Mouse (Mus musculus) myocyte (in vitro differentiated cells): Measurements from ENCODE around the gene Cerk. TPM values are rescaled to one million over a fixed set of nuclear protein-coding genes. Genes with fewer than 3 reads are reported as not detected.

Experiments used
- H3K27me3 ChIP-seq: one replicate; pipeline ENCODE4 v1.6.1; 2011; ENCODE audit not compliant: control insufficient read depth, insufficient read depth, insufficient read length
- H3K36me3 ChIP-seq: one replicate; pipeline ENCODE4 v1.6.1; 2011; ENCODE audit not compliant: control insufficient read depth, insufficient read depth
- H3K4me2 ChIP-seq: one replicate; pipeline ENCODE4 v1.6.1; 2011; ENCODE audit warnings: low read depth, control low read depth
- H3K4me3 ChIP-seq: one replicate; pipeline ENCODE4 v1.5.1; 2011; ENCODE audit warnings: mild to moderate bottlenecking, control low read depth, moderate library complexity
- H3K79me2 ChIP-seq: one replicate; pipeline ENCODE4 v1.6.1; 2011; ENCODE audit not compliant: control insufficient read depth, insufficient read depth
- H3ac ChIP-seq: one replicate; pipeline ENCODE4 v1.6.1; 2011; ENCODE audit not compliant: control insufficient read depth, insufficient read length
- CEBPB ChIP-seq: IDR thresholded peaks from 2 replicates; pipeline ENCODE4 v1.6.1; 2011; ENCODE audit warnings: mild to moderate bottlenecking, moderate library complexity; ENCODE audit not compliant: poor library complexity, insufficient read depth, severe bottlenecking
- E2F4 ChIP-seq: IDR thresholded peaks from one replicate; pipeline ENCODE4 v1.6.1; 2011; ENCODE audit warnings: mild to moderate bottlenecking, control low read depth, moderate library complexity; ENCODE audit not compliant: insufficient read depth
- MAX ChIP-seq: IDR thresholded peaks from one replicate; pipeline ENCODE4 v1.6.1; 2011; ENCODE audit warnings: low read depth, mild to moderate bottlenecking, control low read depth
- MYOD1 ChIP-seq, 3 experiments: IDR thresholded peaks; one replicate each; pipeline ENCODE4 v1.6.1; 2011; ENCODE audit warnings: control low read depth in 2 of 3, low read depth in 2 of 3, mild to moderate bottlenecking in 2 of 3, moderate library complexity in 1 of 3; ENCODE audit not compliant: insufficient read length in 2 of 3, control insufficient read depth in 1 of 3
- MYOG ChIP-seq, 3 experiments: IDR thresholded peaks; one replicate each; pipeline ENCODE4 v1.6.1; 2011; ENCODE audit warnings: control low read depth in 2 of 3, low read depth in 2 of 3, mild to moderate bottlenecking in 2 of 3; ENCODE audit not compliant: insufficient read length in 2 of 3, control insufficient read depth in 1 of 3, insufficient read depth in 1 of 3
- POLR2A ChIP-seq: IDR thresholded peaks from one replicate; pipeline ENCODE4 v1.6.1; 2011; ENCODE audit warnings: low read depth, mild to moderate bottlenecking, control low read depth, moderate library complexity; ENCODE audit not compliant: insufficient read length
- POLR2AphosphoS2 ChIP-seq: IDR thresholded peaks from one replicate; pipeline ENCODE4 v1.6.1; 2011; ENCODE audit warnings: low read depth, control low read depth; ENCODE audit not compliant: insufficient read length
- REST ChIP-seq: IDR thresholded peaks from one replicate; pipeline ENCODE4 v1.6.1; 2011; ENCODE audit warnings: mild to moderate bottlenecking, control low read depth, moderate library complexity; ENCODE audit not compliant: insufficient read depth, insufficient read length
- SRF ChIP-seq: IDR thresholded peaks from one replicate; pipeline ENCODE4 v1.6.1; 2011; ENCODE audit warnings: low read depth; ENCODE audit not compliant: control insufficient read depth, insufficient read length
- TCF12 ChIP-seq: IDR thresholded peaks from one replicate; pipeline ENCODE4 v1.6.1; 2011; ENCODE audit warnings: mild to moderate bottlenecking, control low read depth; ENCODE audit not compliant: poor library complexity, insufficient read depth, severe bottlenecking
- TCF3 ChIP-seq: IDR thresholded peaks from one replicate; pipeline ENCODE4 v1.6.1; 2011; ENCODE audit warnings: low read depth, control low read depth; ENCODE audit not compliant: insufficient read length
- USF1 ChIP-seq: IDR thresholded peaks from one replicate; pipeline ENCODE4 v1.6.1; 2011; ENCODE audit warnings: low read depth, mild to moderate bottlenecking, control low read depth, moderate library complexity
- polyA plus RNA-seq: library from polyadenylated mRNA; unstranded; fragments of >200 nt; fragmentation: generic; extraction: Trizol; gene quantifications from one replicate; pipeline ENCODE4 v1.2.1, GENCODE M21; 2012; ENCODE audit warnings: missing spikeins

The Cerk gene
- polyA plus RNA-seq, 1 experiment, result 13.8 TPM

GRCm38 (mm10) chr15:86203292-86203793, 17.4 kb upstream of the Cerk start:
- Histone ChIP-seq H3K79me2 (no peaks in the 10 kb centered on the region), H3ac (no peak overlapping the region), H3K27me3 (no peaks in the 10 kb centered on the region), H3K4me3 (no peak overlapping the region), H3K4me2 (peak overlapping the region; percentile 60), H3K36me3 (no peaks in the 10 kb centered on the region)
- TF ChIP-seq POLR2AphosphoS2 (no peak), REST (no peak), MYOD1 (IDR thresholded peaks at IDR 0.05; ENCODE audit: control insufficient read depth in 1 of 3, insufficient read length in 2 of 3, low read depth in 2 of 3) (no peak), TCF3 (no peak), MYOG (IDR thresholded peaks at IDR 0.05; ENCODE audit: control insufficient read depth in 1 of 3, insufficient read depth in 1 of 3, insufficient read length in 2 of 3, low read depth in 2 of 3) (no peak), POLR2A (no peak), CEBPB (no peak), USF1 (no peak), TCF12 (no peak), E2F4 (no peak)

GRCm38 (mm10) chr15:86202640-86203039, 16.7 kb upstream of the Cerk start:
- H3ac ChIP-seq, result no peak overlapping the region
- H3K27me3 ChIP-seq, result no peaks in the 10 kb centered on the region
- TF ChIP-seq CEBPB (peak; percentile 63), MYOG (IDR thresholded peaks at IDR 0.05; ENCODE audit: control insufficient read depth in 1 of 3, insufficient read depth in 1 of 3, insufficient read length in 2 of 3, low read depth in 2 of 3) (peak in 1 of 3 experiments; percentile 56), SRF (no peak), MYOD1 (IDR thresholded peaks at IDR 0.05; ENCODE audit: control insufficient read depth in 1 of 3, insufficient read length in 2 of 3, low read depth in 2 of 3) (peak in 2 of 3 experiments; percentile 2 to 66)
- H3K4me3 ChIP-seq, result no peak overlapping the region
- peak overlapping the region; percentile 60 for H3K4me2 ChIP-seq
- no peaks in the 10 kb centered on the region for H3K36me3 ChIP-seq
- H3K79me2 ChIP-seq, result no peaks in the 10 kb centered on the region

GRCm38 (mm10) chr15:86201696-86202330, 15.9 kb upstream of the Cerk start:
- no peak overlapping the region for H3ac ChIP-seq
- no peaks in the 10 kb centered on the region for H3K79me2 ChIP-seq
- peak overlapping the region; percentile 60 for H3K4me2 ChIP-seq
- H3K4me3 ChIP-seq, result no peak overlapping the region
- no peaks in the 10 kb centered on the region for H3K27me3 ChIP-seq
- no peak for TF ChIP-seq POLR2AphosphoS2
- no peak for TF ChIP-seq E2F4
- TF ChIP-seq USF1, result no peak
- TF ChIP-seq POLR2A, result no peak
- TF ChIP-seq SRF, result no peak
- TF ChIP-seq MAX, result no peak
- TF ChIP-seq TCF12, result no peak
- TF ChIP-seq TCF3, result no peak
- H3K36me3 ChIP-seq, result no peaks in the 10 kb centered on the region

- no peak overlapping the region for H3ac ChIP-seq
- no peaks in the 10 kb centered on the region for H3K36me3 ChIP-seq
- TF ChIP-seq MAX (no peak), SRF (no peak), E2F4 (no peak), POLR2AphosphoS2 (no peak), USF1 (no peak), TCF12 (no peak)
- H3K79me2 ChIP-seq, result no peaks in the 10 kb centered on the region
- no peak overlapping the region for H3K4me2 ChIP-seq
- no peak overlapping the region for H3K4me3 ChIP-seq
- H3K27me3 ChIP-seq, result no peaks in the 10 kb centered on the region
Observed at GRCm38 (mm10) chr15:86201095-86201494, 15.2 kb upstream of the Cerk start.

GRCm38 (mm10) chr15:86200169-86200568, 14.2 kb upstream of the Cerk start:
- Histone ChIP-seq H3K4me2 (no peak overlapping the region), H3K36me3 (no peaks in the 10 kb centered on the region), H3K79me2 (no peaks in the 10 kb centered on the region), H3K27me3 (no peaks in the 10 kb centered on the region), H3K4me3 (no peak overlapping the region), H3ac (no peak overlapping the region)
- TF ChIP-seq USF1 (no peak), CEBPB (no peak), MAX (no peak), POLR2AphosphoS2 (no peak), TCF3 (no peak), MYOG (IDR thresholded peaks at IDR 0.05; ENCODE audit: control insufficient read depth in 1 of 3, insufficient read depth in 1 of 3, insufficient read length in 2 of 3, low read depth in 2 of 3) (no peak), POLR2A (no peak), TCF12 (no peak), MYOD1 (IDR thresholded peaks at IDR 0.05; ENCODE audit: control insufficient read depth in 1 of 3, insufficient read length in 2 of 3, low read depth in 2 of 3) (no peak), E2F4 (no peak), REST (no peak), SRF (no peak)
